Mouse (Mus musculus): ENCODE results near the gene Aifm3. TPM values are rescaled to one million over a fixed set of nuclear protein-coding genes. Genes with fewer than 3 reads are reported as not detected.
"Not testable (repeated sequence)": the region's sequence is repeated elsewhere in the genome, so short reads cannot be mapped to it uniquely, and the experiment has no call there.

The Aifm3 gene
- total RNA-seq, 2 experiments from 2014 or later: 105 to 133 TPM

DNA sequence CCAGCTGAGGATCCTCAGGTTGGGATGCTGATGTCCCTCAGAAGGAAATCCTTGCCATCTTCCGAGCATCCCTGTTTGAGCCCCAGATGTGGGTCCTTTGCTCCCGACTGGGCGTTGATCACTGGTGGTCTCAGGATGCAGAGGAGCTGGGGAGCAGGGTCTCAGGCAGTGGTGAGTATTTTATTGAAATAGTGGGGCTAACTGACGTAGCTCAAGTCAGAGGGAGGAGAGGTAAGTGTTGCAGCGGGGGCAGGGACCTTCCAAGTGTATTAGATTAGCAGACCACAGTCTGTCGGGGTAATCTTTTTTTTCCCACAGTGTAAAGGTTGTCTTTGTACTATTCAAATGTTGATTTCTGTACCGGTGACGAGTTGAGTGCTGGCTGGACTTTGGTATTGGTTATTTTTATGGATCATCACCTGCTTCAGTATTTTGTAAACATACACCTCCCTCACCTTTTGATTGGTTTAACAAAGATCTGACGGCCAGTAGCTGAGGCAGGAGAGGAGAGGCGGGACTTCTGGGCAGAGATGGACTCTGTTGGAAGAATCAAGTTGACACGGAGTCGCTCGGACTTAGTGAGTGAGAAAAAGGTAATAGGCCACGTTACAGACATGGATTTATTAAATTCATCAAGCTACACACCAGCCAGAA is 43.4 kb downstream of the Aifm3 start:
- DNase-seq (ENCODE audit: low spot score in 2 of 2): no peak
- intact Hi-C loops (cut with DNase I): loop anchor here (5.0 to 10.0 kb wide), 2 partner anchors 61 to 128 kb away; partner anchors contain the start of genes Pi4ka and Snap29

DNA sequence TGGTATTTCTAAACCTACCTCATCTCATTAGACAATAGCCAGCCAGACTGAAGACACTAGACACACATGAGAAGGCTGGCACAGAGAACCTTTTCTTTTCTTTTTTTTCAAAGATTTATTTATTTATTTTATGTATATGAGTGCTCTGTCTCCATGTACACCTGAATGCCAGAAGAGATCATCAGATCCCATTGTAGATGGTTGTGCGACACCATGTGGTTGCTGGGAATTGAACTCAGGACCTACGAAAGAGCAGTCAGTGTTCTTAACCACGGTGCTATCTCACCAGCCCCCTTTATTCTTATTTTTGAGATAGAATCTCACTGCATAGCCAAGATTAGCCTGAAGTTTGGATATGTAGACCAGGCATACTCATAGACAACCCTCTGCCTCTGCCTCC is 47.2 kb downstream of the Aifm3 start:
- intact Hi-C loops (cut with DNase I): loop anchor here (10.0 kb wide), 1 partner anchor 132 kb away; the partner anchor contains the start of genes Pi4ka and Snap29
- no peak for DNase-seq (ENCODE audit: low spot score in 2 of 2)

DNA sequence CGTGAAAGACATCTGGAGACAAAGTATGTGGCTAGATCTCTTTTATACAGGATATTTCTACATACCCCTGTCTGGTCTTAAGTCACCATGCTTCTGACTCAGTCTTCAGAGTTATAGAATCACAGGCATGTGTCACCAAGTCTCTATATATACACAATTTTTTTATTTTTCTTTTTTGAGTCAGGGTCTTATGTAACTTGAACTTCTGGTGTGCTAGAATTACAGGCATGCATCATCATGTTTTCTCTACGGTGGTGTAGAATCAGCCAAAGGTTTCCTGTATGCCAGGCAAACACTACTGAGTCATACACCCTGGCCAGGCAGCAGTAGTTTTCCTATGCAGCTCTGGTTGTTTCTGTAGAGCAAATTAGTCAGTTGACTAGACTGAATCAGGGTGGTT is 53.2 kb downstream of the Aifm3 start:
- intact Hi-C loops (cut with DNase I): no loop called here
- no peak for DNase-seq (ENCODE audit: low spot score in 2 of 2)

DNA sequence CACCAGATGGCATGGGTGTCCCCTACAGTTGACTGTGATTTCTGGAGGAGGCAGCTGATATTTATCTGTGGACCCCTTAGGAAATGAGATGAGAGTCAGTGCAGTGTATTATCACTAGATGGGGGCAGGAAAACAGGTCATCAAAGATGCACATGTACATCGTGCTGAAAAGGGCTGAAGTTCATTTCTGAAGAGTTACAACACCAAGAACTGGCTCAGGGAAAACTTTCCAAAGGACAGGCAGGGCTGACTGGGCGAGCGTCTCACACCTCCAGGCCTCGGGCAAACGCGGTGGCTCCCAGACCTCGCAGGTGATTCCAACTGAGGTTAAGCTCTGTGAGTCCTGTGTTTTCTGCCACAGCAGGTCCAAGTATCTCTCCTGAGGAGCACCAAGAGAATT is 63.4 kb downstream of the Aifm3 start:
- intact Hi-C loops (cut with DNase I): no loop called here

DNA sequence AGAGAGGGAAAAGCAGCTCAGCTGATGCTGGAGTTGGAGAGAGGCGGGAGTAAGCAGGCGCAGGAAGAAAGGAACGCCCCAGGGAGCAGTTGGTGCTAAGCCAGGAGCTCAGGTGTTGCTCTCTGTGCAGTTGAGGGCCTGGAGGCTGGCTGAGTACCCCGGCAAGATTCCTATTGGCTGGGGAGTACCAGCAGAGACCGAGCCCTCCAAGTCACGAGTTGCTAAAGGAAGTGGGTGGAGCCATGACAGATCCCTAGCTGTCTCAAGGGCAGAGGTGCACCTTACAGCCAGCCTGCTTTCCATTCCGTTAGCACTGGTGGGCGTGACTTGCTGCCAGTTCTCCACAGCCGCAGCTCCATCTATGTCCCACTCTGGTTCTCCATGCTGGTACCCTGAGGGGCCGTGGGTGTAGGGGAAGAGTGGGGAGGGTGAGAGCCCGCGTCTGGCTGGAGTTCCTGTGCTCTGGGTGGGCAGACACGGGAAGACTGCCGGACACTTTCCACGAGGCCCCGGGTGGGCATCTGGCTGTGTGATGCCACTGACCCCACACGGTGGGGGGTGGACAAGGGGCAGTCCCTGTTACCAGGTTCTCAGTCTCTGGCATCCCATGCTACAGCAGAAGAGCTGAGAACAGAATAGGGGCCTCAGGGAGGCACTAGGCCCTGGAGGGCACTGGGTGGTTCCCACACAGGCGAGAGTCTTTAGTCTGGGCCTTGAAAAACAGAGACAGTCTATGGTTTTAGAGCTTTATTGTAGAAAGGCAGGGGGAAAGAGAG is 64.7 kb downstream of the Aifm3 start:
- DNase-seq (ENCODE audit: low spot score in 2 of 2): peak in 1 of 2 experiments; percentile 35
- intact Hi-C loops (cut with DNase I): no loop called here

More for the DNA sequence above, 63.4 kb downstream of the Aifm3 start:
- DNase-seq (ENCODE audit: low spot score in 2 of 2): no peak

DNA sequence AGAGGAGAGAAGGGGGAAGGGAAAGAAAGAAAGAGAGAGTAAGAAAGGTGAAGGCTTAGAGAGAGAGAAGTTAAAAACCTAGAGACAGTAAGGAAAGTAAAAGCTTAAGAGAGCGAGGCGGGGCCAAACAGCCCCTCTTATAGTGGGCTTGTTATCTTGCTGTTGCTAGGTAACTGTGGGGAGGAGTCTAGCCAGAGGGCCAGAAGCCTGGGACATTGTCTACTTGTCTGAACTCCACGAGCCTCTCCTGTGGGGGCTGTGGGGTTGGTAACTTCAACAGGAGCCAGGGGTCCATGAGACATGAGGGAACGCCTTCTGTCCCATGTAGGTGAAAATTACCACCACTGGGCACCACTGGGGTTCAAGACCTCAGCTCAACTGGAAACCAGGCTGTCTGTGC is 65.3 kb downstream of the Aifm3 start:
- DNase-seq (ENCODE audit: low spot score in 2 of 2): not testable (repeated sequence)

DNA sequence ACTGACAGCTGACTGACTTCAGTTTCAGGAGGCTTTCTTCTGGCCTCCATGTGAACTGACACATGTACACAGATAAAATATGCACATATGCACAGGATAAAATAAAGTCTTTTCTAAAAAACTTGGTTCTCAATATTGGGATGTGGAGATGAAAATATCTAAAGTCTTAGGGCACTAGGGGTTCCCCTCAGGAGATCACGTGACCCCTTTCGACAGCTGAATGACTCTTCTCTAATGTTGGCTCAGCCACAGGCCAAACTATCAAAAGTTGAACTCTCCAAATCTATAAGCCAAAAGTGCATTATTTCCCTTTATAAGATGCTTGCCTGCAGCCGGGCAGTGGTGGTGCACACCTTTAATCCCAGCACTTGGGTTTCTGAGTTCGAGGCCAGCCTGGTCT is 66.8 kb downstream of the Aifm3 start:
- intact Hi-C loops (cut with DNase I): no loop called here
- DNase-seq (ENCODE audit: low spot score in 2 of 2): no peak

More for the DNA sequence above, 65.3 kb downstream of the Aifm3 start:
- intact Hi-C loops (cut with DNase I): not testable (repeated sequence)

DNA sequence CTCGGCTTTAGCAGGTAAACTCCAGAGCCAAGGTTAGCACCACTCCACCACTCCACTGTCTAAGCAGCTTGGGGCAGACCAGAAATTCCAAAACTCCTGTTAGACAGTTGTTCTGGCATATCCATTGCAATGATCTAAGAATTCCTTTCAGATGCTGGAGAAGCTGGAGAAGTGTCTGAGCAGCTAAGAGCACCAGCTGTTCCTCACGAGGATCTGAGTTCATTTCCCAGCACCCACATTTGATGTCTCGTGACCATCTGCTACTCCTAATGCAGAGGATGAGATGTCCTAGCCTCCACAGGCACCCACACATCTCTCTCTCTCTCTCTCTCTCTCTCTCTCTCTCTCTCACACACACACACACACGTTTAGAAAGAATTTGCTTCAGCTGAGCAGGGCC is 67.5 kb downstream of the Aifm3 start:
- no peak for DNase-seq (ENCODE audit: low spot score in 2 of 2)
- intact Hi-C loops (cut with DNase I): no loop called here

Other genes with a start within 250 kb of the Aifm3 start
- gene Tmem191c, start 213.5 kb upstream of the Aifm3 start, total RNA-seq (2021): 100 to 1,000 TPM; 102 to 115 TPM
- 1 to 10 TPM; 1.9 to 2.5 TPM for gene Serpind1, start 158.2 kb upstream of the Aifm3 start, total RNA-seq (2021)
- 10 to 100 TPM; 19.7 to 20.5 TPM for gene Snap29, start 83.6 kb upstream of the Aifm3 start, total RNA-seq (2021)
- gene Pi4ka, start 83.3 kb upstream of the Aifm3 start, total RNA-seq (2021): 100 to 1,000 TPM; 346 to 353 TPM
- 10 to 100 TPM; 30.8 to 34.0 TPM for gene Crkl, start 37.6 kb upstream of the Aifm3 start, total RNA-seq (2021)
- 100 to 1,000 TPM; 151 to 156 TPM for gene Lztr1, start 19.1 kb downstream of the Aifm3 start, total RNA-seq (2021)
- gene Thap7, start 41.5 kb downstream of the Aifm3 start, total RNA-seq (2021): 10 to 100 TPM; 42.9 to 49.3 TPM
- under 1 TPM; 0.42 to 0.72 TPM for gene Lrrc74b, start 71.6 kb downstream of the Aifm3 start, total RNA-seq (2021)
- gene P2rx6, start 72.3 kb downstream of the Aifm3 start, total RNA-seq (2021): 1 to 10 TPM; 1.0 TPM
- 100 to 1,000 TPM in 1 of 2 experiments, 10 to 100 TPM in 1; 89.6 to 101 TPM for gene Slc7a4, start 93.6 kb downstream of the Aifm3 start, total RNA-seq (2021)
- gene Smpd4, start 129.7 kb downstream of the Aifm3 start, total RNA-seq (2021): 10 to 100 TPM; 43.6 to 80.2 TPM
- 10 to 100 TPM; 25.5 to 25.8 TPM for gene Ccdc74a, start 156.9 kb downstream of the Aifm3 start, total RNA-seq (2021)
- gene Med15, start 243.3 kb downstream of the Aifm3 start, total RNA-seq (2021): 10 to 100 TPM; 63.3 to 90.2 TPM